Mouse (Mus musculus): ENCODE data around the gene Actl7a. TPM values are rescaled to one million over a fixed set of nuclear protein-coding genes. Genes with fewer than 3 reads are reported as not detected.

Actl7a gene
- total and polyA plus RNA-seq, 2 experiments from 2014 or later: not detected

GRCm38 (mm10) chr4:56718573-56719442, 24.4 kb upstream of the Actl7a start:
- Histone ChIP-seq H3K9me3 (ENCODE audit: low read length) (no peaks in the 10 kb centered on the region), H3K27ac (ENCODE audit: low read depth, low read length) (no peak overlapping the region), H3K4me1 (ENCODE audit: insufficient read depth) (no peaks in the 10 kb centered on the region), H3K27me3 (ENCODE audit: insufficient read depth, low read length) (no peaks in the 10 kb centered on the region), H3K4me3 (ENCODE audit: low read depth, low read length) (no peak overlapping the region), H3K4me2 (ENCODE audit: low read depth) (no peak overlapping the region), H3K9ac (no peak overlapping the region), H3K36me3 (ENCODE audit: insufficient read depth) (no peaks in the 10 kb centered on the region)
- ATAC-seq (peak; percentile 77), DNase-seq (peak; percentile 22)
- 52% methylated on average over 12 of the region's 12 CpGs for WGBS
- no peak for TF ChIP-seq CTCF (IDR thresholded peaks at IDR 0.05; ENCODE audit: low read depth)

- no peak for TF ChIP-seq CTCF (IDR thresholded peaks at IDR 0.05; ENCODE audit: low read depth)
- 73% methylated on average over 9 of the region's 9 CpGs for WGBS
- no peak overlapping the region for H3K27ac ChIP-seq (ENCODE audit: low read depth, low read length)
Observed at GRCm38 (mm10) chr4:56719456-56719855, 23.8 kb upstream of the Actl7a start.

GRCm38 (mm10) chr4:56720403-56720802, 22.8 kb upstream of the Actl7a start:
- no peak overlapping the region for H3K4me2 ChIP-seq (ENCODE audit: low read depth)
- no peaks in the 10 kb centered on the region for H3K4me1 ChIP-seq (ENCODE audit: insufficient read depth)
- DNase-seq (no peak), ATAC-seq (no peak)
- no peak overlapping the region for H3K9ac ChIP-seq
- TF ChIP-seq CTCF (IDR thresholded peaks at IDR 0.05; ENCODE audit: low read depth): no peak
- H3K27ac ChIP-seq (ENCODE audit: low read depth, low read length): no peak overlapping the region
- 85% methylated on average over 9 of the region's 9 CpGs for WGBS
- H3K4me3 ChIP-seq (ENCODE audit: low read depth, low read length): no peak overlapping the region
- H3K27me3 ChIP-seq (ENCODE audit: insufficient read depth, low read length): no peaks in the 10 kb centered on the region
- H3K9me3 ChIP-seq (ENCODE audit: low read length): no peaks in the 10 kb centered on the region
- H3K36me3 ChIP-seq (ENCODE audit: insufficient read depth): no peaks in the 10 kb centered on the region

More at GRCm38 (mm10) chr4:56719456-56719855, 23.8 kb upstream of the Actl7a start:
- Histone ChIP-seq H3K27me3 (ENCODE audit: insufficient read depth, low read length) (no peaks in the 10 kb centered on the region), H3K9me3 (ENCODE audit: low read length) (no peaks in the 10 kb centered on the region), H3K4me1 (ENCODE audit: insufficient read depth) (no peaks in the 10 kb centered on the region), H3K4me2 (ENCODE audit: low read depth) (no peak overlapping the region), H3K4me3 (ENCODE audit: low read depth, low read length) (no peak overlapping the region), H3K9ac (no peak overlapping the region), H3K36me3 (ENCODE audit: insufficient read depth) (no peaks in the 10 kb centered on the region)
- ATAC-seq (0 out of 2 replicates have a peak, but pooled peaks have one; percentile 14), DNase-seq (no peak)

GRCm38 (mm10) chr4:56721469-56721868, 21.7 kb upstream of the Actl7a start:
- Histone ChIP-seq H3K9ac (no peak overlapping the region), H3K4me1 (ENCODE audit: insufficient read depth) (no peaks in the 10 kb centered on the region), H3K36me3 (ENCODE audit: insufficient read depth) (no peaks in the 10 kb centered on the region), H3K9me3 (ENCODE audit: low read length) (no peaks in the 10 kb centered on the region), H3K4me3 (ENCODE audit: low read depth, low read length) (no peak overlapping the region), H3K4me2 (ENCODE audit: low read depth) (no peak overlapping the region), H3K27me3 (ENCODE audit: insufficient read depth, low read length) (no peaks in the 10 kb centered on the region), H3K27ac (ENCODE audit: low read depth, low read length) (no peak overlapping the region)
- WGBS: 31% methylated on average over 3 of the region's 3 CpGs
- TF ChIP-seq CTCF (IDR thresholded peaks at IDR 0.05; ENCODE audit: low read depth): peak; percentile 68
- DNase-seq (peak; percentile 38), ATAC-seq (no peak)

GRCm38 (mm10) chr4:56722346-56722745, 20.9 kb upstream of the Actl7a start:
- Histone ChIP-seq H3K9ac (no peak overlapping the region), H3K9me3 (ENCODE audit: low read length) (no peaks in the 10 kb centered on the region), H3K27ac (ENCODE audit: low read depth, low read length) (no peak overlapping the region), H3K4me1 (ENCODE audit: insufficient read depth) (no peaks in the 10 kb centered on the region), H3K27me3 (ENCODE audit: insufficient read depth, low read length) (no peaks in the 10 kb centered on the region), H3K36me3 (ENCODE audit: insufficient read depth) (no peaks in the 10 kb centered on the region), H3K4me3 (ENCODE audit: low read depth, low read length) (no peak overlapping the region), H3K4me2 (ENCODE audit: low read depth) (no peak overlapping the region)
- WGBS: 67% methylated on average over 6 of the region's 6 CpGs
- no peak for TF ChIP-seq CTCF (IDR thresholded peaks at IDR 0.05; ENCODE audit: low read depth)
- ATAC-seq: no peak
- no peak for DNase-seq

- 94% methylated on average over 6 of the region's 6 CpGs for WGBS
- no peak for DNase-seq
Observed at GRCm38 (mm10) chr4:56723237-56723636, 20.0 kb upstream of the Actl7a start.

GRCm38 (mm10) chr4:56725839-56726238, 17.4 kb upstream of the Actl7a start:
- H3K4me1 ChIP-seq (ENCODE audit: insufficient read depth): no peaks in the 10 kb centered on the region

More at GRCm38 (mm10) chr4:56723237-56723636, 20.0 kb upstream of the Actl7a start:
- no peak for TF ChIP-seq CTCF (IDR thresholded peaks at IDR 0.05; ENCODE audit: low read depth)
- Histone ChIP-seq H3K4me2 (ENCODE audit: low read depth) (no peak overlapping the region), H3K9ac (no peak overlapping the region), H3K27me3 (ENCODE audit: insufficient read depth, low read length) (no peaks in the 10 kb centered on the region), H3K9me3 (ENCODE audit: low read length) (no peaks in the 10 kb centered on the region), H3K4me1 (ENCODE audit: insufficient read depth) (no peaks in the 10 kb centered on the region), H3K36me3 (ENCODE audit: insufficient read depth) (no peaks in the 10 kb centered on the region), H3K27ac (ENCODE audit: low read depth, low read length) (no peak overlapping the region), H3K4me3 (ENCODE audit: low read depth, low read length) (no peak overlapping the region)
- no peak for ATAC-seq

More at GRCm38 (mm10) chr4:56725839-56726238, 17.4 kb upstream of the Actl7a start:
- Histone ChIP-seq H3K9me3 (ENCODE audit: low read length) (no peaks in the 10 kb centered on the region), H3K36me3 (ENCODE audit: insufficient read depth) (no peaks in the 10 kb centered on the region), H3K4me2 (ENCODE audit: low read depth) (no peak overlapping the region), H3K27me3 (ENCODE audit: insufficient read depth, low read length) (no peaks in the 10 kb centered on the region), H3K4me3 (ENCODE audit: low read depth, low read length) (no peak overlapping the region), H3K9ac (no peak overlapping the region), H3K27ac (ENCODE audit: low read depth, low read length) (no peak overlapping the region)
- ATAC-seq (peak; percentile 18; the same call in 1 of the 2 replicates), DNase-seq (peak; percentile 18)
- 54% methylated on average over 8 of the region's 8 CpGs for WGBS
- TF ChIP-seq CTCF (IDR thresholded peaks at IDR 0.05; ENCODE audit: low read depth): peak; percentile 32
